Mouse (Mus musculus): Measurements from ENCODE around the gene Vps36.

Vps36 gene

GRCm38 (mm10) chr8:22192660-22193431, at the start of gene Vps36:
Gene Vps36, plus strand, starts transcription at chr8:22192809.
- DNase-seq (ENCODE audit: low read depth, low spot score): peak; percentile 50

- DNase-seq (ENCODE audit: low read depth, low spot score): no peak
Measured at GRCm38 (mm10) chr8:22143764-22144491, 48.7 kb upstream of the Vps36 start.

- DNase-seq (ENCODE audit: low read depth, low spot score): no peak
Measured at GRCm38 (mm10) chr8:22145831-22146230, 46.8 kb upstream of the Vps36 start.

- no peak for DNase-seq (ENCODE audit: low read depth, low spot score)
Measured at GRCm38 (mm10) chr8:22147706-22148366, 44.8 kb upstream of the Vps36 start.

- DNase-seq (ENCODE audit: low read depth, low spot score): no peak
Measured at GRCm38 (mm10) chr8:22148367-22148740, 44.3 kb upstream of the Vps36 start.

- DNase-seq (ENCODE audit: low read depth, low spot score): no peak
Measured at GRCm38 (mm10) chr8:22149643-22150344, 42.8 kb upstream of the Vps36 start.

GRCm38 (mm10) chr8:22150345-22150663, 42.3 kb upstream of the Vps36 start:
- no peak for DNase-seq (ENCODE audit: low read depth, low spot score)

GRCm38 (mm10) chr8:22162206-22162605, 30.4 kb upstream of the Vps36 start:
- DNase-seq (ENCODE audit: low read depth, low spot score): no peak

- no peak for DNase-seq (ENCODE audit: low read depth, low spot score)
Measured at GRCm38 (mm10) chr8:22164431-22164830, 28.2 kb upstream of the Vps36 start.

GRCm38 (mm10) chr8:22165251-22166079, 27.1 kb upstream of the Vps36 start:
- no peak for DNase-seq (ENCODE audit: low read depth, low spot score)

GRCm38 (mm10) chr8:22166080-22166603, 26.5 kb upstream of the Vps36 start, which contains the start of gene Nek3:
Gene Nek3, minus strand, starts transcription at chr8:22166435.
- peak; percentile 79 for DNase-seq (ENCODE audit: low read depth, low spot score)

- DNase-seq (ENCODE audit: low read depth, low spot score): no peak
Measured at GRCm38 (mm10) chr8:22169167-22169566, 23.4 kb upstream of the Vps36 start.

- DNase-seq (ENCODE audit: low read depth, low spot score): no peak
Measured at GRCm38 (mm10) chr8:22175966-22176365, 16.6 kb upstream of the Vps36 start.

- no peak for DNase-seq (ENCODE audit: low read depth, low spot score)
Measured at GRCm38 (mm10) chr8:22184884-22185283, 7.7 kb upstream of the Vps36 start.

GRCm38 (mm10) chr8:22185431-22186397, 6.9 kb upstream of the Vps36 start, which contains the start of gene Ckap2:
Gene Ckap2, minus strand, starts transcription at chr8:22185819.
- DNase-seq (ENCODE audit: low read depth, low spot score): peak; percentile 75

- DNase-seq (ENCODE audit: low read depth, low spot score): peak; percentile 3
Measured at GRCm38 (mm10) chr8:22193432-22194010, 912 bp downstream of the Vps36 start.

- no peak for DNase-seq (ENCODE audit: low read depth, low spot score)
Measured at GRCm38 (mm10) chr8:22197914-22198313, 5.3 kb downstream of the Vps36 start.

GRCm38 (mm10) chr8:22199481-22199880, 6.9 kb downstream of the Vps36 start:
- no peak for DNase-seq (ENCODE audit: low read depth, low spot score)

GRCm38 (mm10) chr8:22207535-22207934, 14.9 kb downstream of the Vps36 start:
- DNase-seq (ENCODE audit: low read depth, low spot score): no peak
